Mouse (Mus musculus) brown adipose tissue, adult 24 weeks (tissue): Measurements from ENCODE around the gene 1110004F10Rik. TPM values are rescaled to one million over a fixed set of nuclear protein-coding genes. Genes with fewer than 3 reads are reported as not detected.

Experiments used
- H3K27ac ChIP-seq: fragments of 200-500 bp; replicated peaks from 2 replicates; pipeline ENCODE4 v1.5.1; 2012; ENCODE audit warnings: low read depth, mild to moderate bottlenecking, low read length
- H3K4me1 ChIP-seq: fragments of 200-500 bp; 2 replicates; pipeline ENCODE4 v1.6.1; 2012; ENCODE audit warnings: low read length, mixed read lengths; ENCODE audit not compliant: control insufficient read depth, insufficient read depth, insufficient read length
- H3K4me3 ChIP-seq: fragments of 200-500 bp; 2 replicates; pipeline ENCODE4 v1.5.1; 2012; ENCODE audit warnings: low read depth, mild to moderate bottlenecking, low read length, moderate library complexity; ENCODE audit not compliant: insufficient read depth
- polyA plus RNA-seq: library from polyadenylated mRNA; stranded (reverse); fragments of >200 nt; gene quantifications from 2 replicates; pipeline ENCODE4 v1.2.4, GENCODE M21; 2012; ENCODE audit not compliant: missing spikeins, insufficient read depth, insufficient read length

Gene 1110004F10Rik
- polyA plus RNA-seq, 1 experiment = 68.8 TPM

DNA sequence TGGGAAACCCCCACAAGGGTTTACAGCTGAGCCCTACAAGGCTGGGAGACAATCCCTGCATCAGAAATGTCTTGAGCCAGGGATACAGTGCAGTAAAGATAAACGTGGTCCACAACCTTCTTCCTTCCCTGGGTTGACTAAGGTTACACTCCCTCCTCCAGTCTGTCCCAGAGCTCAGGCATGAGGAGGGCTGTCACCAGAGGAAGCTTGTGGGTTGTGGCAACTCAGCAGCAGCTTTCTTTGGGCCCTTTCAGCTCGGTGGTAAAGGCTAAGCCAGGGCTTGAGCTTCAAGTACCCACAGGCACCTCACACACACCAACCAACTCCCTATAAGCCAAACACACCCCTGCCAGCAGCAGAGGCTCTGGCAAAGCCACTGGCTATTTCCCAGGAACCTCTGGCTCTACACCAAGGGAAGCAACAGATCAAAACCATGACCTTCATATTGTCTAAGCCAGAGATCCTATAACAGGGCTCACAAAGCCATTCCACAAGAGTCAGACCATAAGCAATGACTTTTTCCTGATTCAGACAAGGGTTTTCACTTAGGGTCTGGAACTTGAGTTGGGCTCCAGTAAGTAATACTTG is 114.7 kb downstream of the 1110004F10Rik start:
- Histone ChIP-seq H3K27ac (no peak overlapping the region), H3K4me3 (no peak overlapping the region), H3K4me1 (no peaks in the 10 kb centered on the region)

Other genes starting within 250 kb of the 1110004F10Rik start
- gene Sox6, start 601 bp upstream of the 1110004F10Rik start, polyA plus RNA-seq = 15.1 and 24.8 TPM in 2 replicates
- not detected in 2 replicates for gene Gm4353, start 45.2 kb downstream of the 1110004F10Rik start, polyA plus RNA-seq